Mouse (Mus musculus) erythroblast, embryonic 14.5 days (primary cell): ENCODE results near the gene Ddo. TPM values are rescaled to one million over a fixed set of nuclear protein-coding genes. Genes with fewer than 3 reads are reported as not detected.

Source experiments
- H3K27me3 ChIP-seq: 2 replicates; pipeline ENCODE4 v1.6.1; 2012; ENCODE audit warnings: inconsistent platforms; ENCODE audit not compliant: control insufficient read depth
- H3K36me3 ChIP-seq: 2 replicates; pipeline ENCODE4 v1.6.1; 2012; ENCODE audit warnings: mild to moderate bottlenecking, inconsistent platforms; ENCODE audit not compliant: control insufficient read depth
- H3K4me1 ChIP-seq: 2 replicates; pipeline ENCODE4 v1.6.1; 2012; ENCODE audit warnings: inconsistent platforms; ENCODE audit not compliant: control insufficient read depth
- H3K4me3 ChIP-seq: replicated peaks from 2 replicates; pipeline ENCODE3; 2012; ENCODE audit warnings: moderate library complexity, mild to moderate bottlenecking, inconsistent platforms
- H3K9me3 ChIP-seq: 2 replicates; pipeline ENCODE4 v1.6.1; 2012; ENCODE audit warnings: low read length, inconsistent platforms, mixed read lengths; ENCODE audit not compliant: control insufficient read depth
- GATA1 ChIP-seq: IDR thresholded peaks from 2 replicates; pipeline ENCODE4 v1.6.1; 2012; ENCODE audit warnings: low read length, inconsistent platforms, mixed read lengths
- TAL1 ChIP-seq: IDR thresholded peaks from 3 replicates; pipeline ENCODE4 v1.6.1; 2012; ENCODE audit warnings: low read length, inconsistent platforms, mixed read lengths
- polyA plus RNA-seq: library from polyadenylated mRNA; stranded (reverse); fragments of >175 nt; gene quantifications from 2 replicates; pipeline ENCODE4 v1.2.3, GENCODE M21; 2012

The Ddo gene
- not detected in 2 replicates for polyA plus RNA-seq

DNA sequence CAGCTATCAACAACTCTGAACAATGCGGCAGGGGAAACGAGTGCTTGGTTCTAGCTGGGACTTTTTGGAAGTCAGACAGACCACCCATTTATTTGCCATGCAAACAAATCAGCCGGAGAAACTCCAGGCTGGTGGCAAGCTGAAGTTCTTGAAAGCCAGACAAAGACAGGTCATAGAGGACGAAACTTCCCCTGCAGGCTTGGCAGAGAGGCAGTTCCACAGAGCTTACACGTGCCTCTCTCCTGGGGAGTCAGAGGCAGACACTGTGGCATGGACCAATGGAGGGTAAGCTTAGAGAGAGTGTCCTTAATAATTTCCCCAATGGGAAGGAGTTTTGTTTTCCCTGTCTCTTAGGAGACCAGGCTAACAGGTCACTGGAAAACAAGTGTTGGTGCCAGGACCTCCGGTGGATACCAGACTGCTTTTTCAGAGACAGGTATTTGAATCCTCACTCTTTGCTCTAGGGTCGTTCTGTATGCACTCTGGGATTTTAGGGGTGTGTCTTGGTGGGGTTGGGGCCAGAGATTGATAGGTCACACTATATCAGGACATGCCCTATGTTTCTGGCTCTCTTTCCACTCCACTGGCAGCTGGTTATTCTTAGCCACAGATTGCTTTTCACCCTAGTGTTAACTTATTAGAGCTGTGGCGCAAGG is at the start of gene Ddo:
Ddo (plus strand) TSS at position 356 of the 656 bp plus-strand sequence.
- TF ChIP-seq TAL1 (no peak), GATA1 (no peak)
- no peaks in the 10 kb centered on the region for H3K4me1 ChIP-seq

GRCm38 (mm10) chr10:40583584-40584255 is 46.1 kb upstream of the Ddo start:
- peaks cover 3% of the 10 kb centered on the region; the same call in 1 of the 2 replicates for H3K9me3 ChIP-seq
- H3K4me1 ChIP-seq: no peaks in the 10 kb centered on the region
- H3K36me3 ChIP-seq: no peaks in the 10 kb centered on the region
- no peaks in the 10 kb centered on the region for H3K27me3 ChIP-seq
- no peak for TF ChIP-seq GATA1
- TF ChIP-seq TAL1: no peak
- no peak overlapping the region for H3K4me3 ChIP-seq

More for the DNA sequence above, at the start of gene Ddo:
- peaks cover 5% of the 10 kb centered on the region; the same call in 1 of the 2 replicates for H3K9me3 ChIP-seq
- H3K4me3 ChIP-seq: no peak within 1 kb of the TSS
- H3K36me3 ChIP-seq: no peaks in the 10 kb centered on the region
- no peaks in the 10 kb centered on the region for H3K27me3 ChIP-seq

GRCm38 (mm10) chr10:40592186-40592585 is 37.6 kb upstream of the Ddo start:
- TF ChIP-seq GATA1 (no peak), TAL1 (no peak)
- Histone ChIP-seq H3K4me1 (no peaks in the 10 kb centered on the region), H3K27me3 (no peaks in the 10 kb centered on the region), H3K9me3 (no peaks in the 10 kb centered on the region; the same call in 1 of the 2 replicates), H3K36me3 (no peaks in the 10 kb centered on the region), H3K4me3 (no peak overlapping the region)

DNA sequence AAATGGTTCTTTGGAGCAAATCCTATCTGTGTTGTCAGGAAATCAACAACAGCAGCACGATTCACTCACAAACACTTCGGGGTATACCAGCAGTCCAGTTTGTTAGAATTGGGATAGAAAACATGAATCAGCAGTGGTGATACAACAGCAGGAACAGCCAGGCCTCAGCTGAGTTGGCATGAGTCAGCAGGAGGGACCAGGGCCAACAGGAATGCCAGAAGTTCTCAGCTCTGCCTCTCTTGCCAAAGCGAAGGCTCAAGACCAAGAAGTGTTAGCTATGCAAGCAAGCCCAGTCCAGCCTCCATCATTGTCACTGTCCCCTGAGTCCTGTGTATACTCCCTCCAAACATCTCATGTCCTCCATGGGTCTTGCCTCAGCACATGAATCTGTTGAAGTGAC is 32.6 kb upstream of the Ddo start:
- no peak for TF ChIP-seq TAL1
- TF ChIP-seq GATA1: no peak
- Histone ChIP-seq H3K4me1 (no peaks in the 10 kb centered on the region), H3K4me3 (no peak overlapping the region), H3K27me3 (no peaks in the 10 kb centered on the region), H3K9me3 (no peaks in the 10 kb centered on the region; the same call in 1 of the 2 replicates), H3K36me3 (no peaks in the 10 kb centered on the region)

GRCm38 (mm10) chr10:40604706-40605394 is 25.0 kb upstream of the Ddo start:
- TF ChIP-seq TAL1 (no peak), GATA1 (no peak)
- Histone ChIP-seq H3K4me3 (no peak overlapping the region), H3K4me1 (no peaks in the 10 kb centered on the region), H3K27me3 (no peaks in the 10 kb centered on the region), H3K9me3 (peaks cover 12% of the 10 kb centered on the region), H3K36me3 (no peaks in the 10 kb centered on the region)

GRCm38 (mm10) chr10:40617973-40618372 is 11.8 kb upstream of the Ddo start:
- TF ChIP-seq GATA1: no peak
- TF ChIP-seq TAL1: no peak
- no peaks in the 10 kb centered on the region for H3K36me3 ChIP-seq
- no peaks in the 10 kb centered on the region for H3K9me3 ChIP-seq
- no peak overlapping the region for H3K4me3 ChIP-seq
- no peaks in the 10 kb centered on the region for H3K4me1 ChIP-seq
- H3K27me3 ChIP-seq: no peaks in the 10 kb centered on the region

DNA sequence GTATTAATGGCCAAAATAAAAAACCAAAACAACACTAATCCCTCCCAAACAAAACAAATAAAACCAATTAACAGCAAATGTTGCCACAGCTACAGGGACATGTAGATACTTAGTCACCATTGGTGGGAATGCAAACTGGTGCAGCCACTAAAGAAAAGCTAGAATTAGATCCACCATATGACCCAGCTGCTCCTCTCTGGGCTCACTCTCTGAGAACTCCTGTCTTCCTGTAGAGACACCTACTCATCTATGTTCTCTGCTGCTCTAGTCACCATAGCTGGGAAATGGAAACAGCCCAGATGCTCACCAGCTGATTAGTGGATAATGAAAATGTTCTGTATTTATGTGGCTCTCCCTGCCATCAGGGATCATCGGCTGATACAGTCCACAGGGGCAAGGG is 10.1 kb upstream of the Ddo start:
- TF ChIP-seq GATA1 (no peak), TAL1 (no peak)
- Histone ChIP-seq H3K9me3 (no peaks in the 10 kb centered on the region), H3K36me3 (no peaks in the 10 kb centered on the region), H3K4me3 (no peak overlapping the region), H3K4me1 (no peaks in the 10 kb centered on the region), H3K27me3 (no peaks in the 10 kb centered on the region)

DNA sequence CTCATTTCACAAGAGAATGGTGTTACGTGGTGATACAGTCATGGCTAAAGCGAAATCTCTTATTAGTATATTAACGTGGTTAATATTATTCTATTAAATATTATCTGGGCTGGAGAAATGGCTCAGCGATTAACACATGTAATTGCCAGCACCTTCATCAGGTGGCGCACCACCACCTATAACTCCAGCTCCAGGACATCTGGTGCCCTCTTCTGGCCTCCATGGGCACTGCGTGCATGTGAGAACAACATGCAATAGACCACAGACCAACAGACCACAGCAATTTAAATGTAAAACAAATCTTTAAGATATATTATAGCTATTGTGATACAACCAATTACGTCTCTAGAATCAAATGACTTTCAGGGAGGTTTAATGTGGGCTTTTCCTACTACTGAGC is 671 bp upstream of the Ddo start:
- no peak for TF ChIP-seq GATA1
- no peak for TF ChIP-seq TAL1
- no peaks in the 10 kb centered on the region for H3K27me3 ChIP-seq
- H3K36me3 ChIP-seq: no peaks in the 10 kb centered on the region
- no peak overlapping the region for H3K4me3 ChIP-seq
- no peaks in the 10 kb centered on the region for H3K4me1 ChIP-seq
- H3K9me3 ChIP-seq: peaks cover 5% of the 10 kb centered on the region; the same call in 1 of the 2 replicates

DNA sequence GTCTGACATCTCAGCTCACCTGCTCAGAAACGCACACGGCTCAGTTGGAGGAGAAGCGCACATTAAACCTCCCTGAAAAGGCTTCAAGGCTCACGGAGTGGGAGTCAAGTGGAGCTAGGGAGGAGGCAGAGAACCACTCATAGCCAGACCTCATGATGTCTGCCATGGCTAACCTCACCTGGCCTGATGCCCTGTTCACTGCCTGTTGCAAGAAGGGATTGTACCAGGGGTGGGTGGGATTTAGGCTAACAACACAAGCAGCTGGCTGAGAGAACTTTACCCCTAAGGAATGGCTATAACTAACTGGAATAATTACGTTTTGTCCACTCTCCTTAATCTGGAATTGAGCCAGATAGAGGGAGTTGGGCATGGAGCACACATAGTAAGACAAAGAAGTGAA is 646 bp downstream of the Ddo start:
- Histone ChIP-seq H3K4me1 (no peaks in the 10 kb centered on the region), H3K36me3 (no peaks in the 10 kb centered on the region), H3K4me3 (no peak overlapping the region), H3K27me3 (no peaks in the 10 kb centered on the region), H3K9me3 (peaks cover 5% of the 10 kb centered on the region; the same call in 1 of the 2 replicates)
- TF ChIP-seq TAL1 (no peak), GATA1 (no peak)
